Mouse (Mus musculus): ENCODE results near the gene 1600002K03Rik. TPM values are rescaled to one million over a fixed set of nuclear protein-coding genes. Genes with fewer than 3 reads are reported as not detected.

Gene 1600002K03Rik
- polyA plus RNA-seq, 1 experiment from 2014 or later = 14.4 TPM

DNA sequence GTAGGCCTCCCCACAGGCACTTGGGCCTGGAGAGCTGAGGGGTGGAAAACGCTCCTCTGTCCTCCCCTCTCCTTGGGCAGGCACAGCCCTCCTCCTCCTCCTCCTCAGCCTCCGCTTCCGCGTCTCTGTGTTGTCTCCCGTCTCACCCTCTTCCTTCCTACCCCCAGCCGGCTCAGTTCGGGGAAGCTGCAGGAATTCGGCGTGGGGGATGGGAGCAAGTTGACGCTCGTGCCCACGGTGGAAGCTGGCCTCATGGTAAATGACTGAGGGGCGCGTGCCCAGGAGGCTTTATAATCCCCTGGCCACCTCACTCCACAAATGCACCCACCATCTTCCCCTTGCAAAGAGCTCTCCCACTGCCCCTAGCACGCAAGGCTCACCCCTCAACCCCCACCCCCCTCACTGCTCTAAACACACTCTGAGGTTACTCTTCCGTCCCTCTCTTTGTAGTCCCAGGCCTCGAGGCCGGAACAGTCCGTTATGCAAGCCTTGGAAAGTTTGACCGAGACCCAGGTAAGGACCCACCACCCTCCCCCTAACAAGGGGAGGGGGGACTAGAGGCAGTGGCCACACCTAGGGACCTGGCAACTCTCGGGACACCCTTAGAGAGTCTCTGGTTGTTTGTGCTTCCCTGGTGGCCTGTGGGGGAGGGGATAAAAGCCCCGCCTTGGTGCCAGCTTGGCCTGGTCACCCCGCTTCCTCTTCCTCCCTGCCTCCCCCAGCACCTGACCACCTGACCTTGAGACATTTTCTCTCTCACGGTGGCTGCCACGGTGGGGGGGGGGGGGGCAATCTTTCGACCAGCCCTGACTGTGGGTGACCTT is 21.3 kb upstream of the 1600002K03Rik start:
- DNase-seq (ENCODE audit: low spot score) = peak; percentile 58
- Histone ChIP-seq H3K36me3 (peaks cover 76% of the 10 kb centered on the region), H3K27ac (peak overlapping the region; percentile 100), H3K27me3 (ENCODE audit: insufficient read depth, poor library complexity, severe bottlenecking) (no peaks in the 10 kb centered on the region), H3K4me3 (peak overlapping the region; percentile 99), H3K9me3 (no peaks in the 10 kb centered on the region), H3K4me1 (replicated peaks) (peaks cover 78% of the 10 kb centered on the region)
- under 1% methylated on average over 26 of the region's 26 CpGs for WGBS

DNA sequence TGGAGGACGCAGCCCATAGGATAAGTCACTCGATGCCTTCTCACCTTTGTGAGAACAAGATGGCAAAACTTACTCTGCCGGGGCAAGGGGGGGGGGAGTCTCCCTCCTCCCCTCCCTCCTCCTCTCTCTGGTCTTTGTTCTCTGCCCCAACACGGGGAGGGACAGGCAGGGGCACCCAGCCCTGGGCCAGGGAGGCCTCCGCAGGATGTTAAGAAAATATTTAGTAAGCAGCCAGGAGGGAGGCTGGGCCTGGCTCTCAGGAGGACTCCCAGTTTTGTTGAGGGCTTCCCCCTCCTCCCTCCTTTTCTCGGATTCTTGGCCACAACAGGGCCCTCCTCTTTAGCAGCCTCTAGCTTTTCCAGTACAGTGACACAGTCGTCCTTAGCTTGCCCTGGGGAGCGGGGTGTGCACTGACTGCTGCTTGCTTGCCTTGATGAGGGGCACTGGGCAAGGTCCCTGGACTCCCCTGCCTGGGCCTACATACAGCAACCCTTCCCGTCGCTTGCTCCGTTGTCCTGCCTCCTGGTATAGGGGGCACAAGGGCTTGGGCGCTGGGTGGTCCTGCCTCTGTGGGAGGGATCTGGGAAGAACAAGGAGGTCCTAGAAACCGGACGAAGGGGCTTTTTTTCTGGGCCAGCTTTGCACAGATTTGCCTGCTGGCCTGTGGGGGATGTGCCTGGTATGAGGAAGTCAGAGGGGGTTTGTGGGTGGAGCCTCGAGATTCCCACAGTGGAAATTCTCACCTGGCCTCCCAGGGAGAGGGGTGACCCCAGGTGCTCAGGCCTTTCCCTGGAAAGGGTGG is 20.5 kb upstream of the 1600002K03Rik start:
- Histone ChIP-seq H3K4me1 (replicated peaks) (peaks cover 78% of the 10 kb centered on the region), H3K4me3 (peak overlapping the region; percentile 99), H3K27ac (peak overlapping the region; percentile 100), H3K9me3 (no peaks in the 10 kb centered on the region), H3K27me3 (ENCODE audit: insufficient read depth, poor library complexity, severe bottlenecking) (no peaks in the 10 kb centered on the region), H3K36me3 (peaks cover 77% of the 10 kb centered on the region)
- WGBS = 9% methylated on average over 15 of the region's 15 CpGs
- DNase-seq (ENCODE audit: low spot score) = peak; percentile 53

DNA sequence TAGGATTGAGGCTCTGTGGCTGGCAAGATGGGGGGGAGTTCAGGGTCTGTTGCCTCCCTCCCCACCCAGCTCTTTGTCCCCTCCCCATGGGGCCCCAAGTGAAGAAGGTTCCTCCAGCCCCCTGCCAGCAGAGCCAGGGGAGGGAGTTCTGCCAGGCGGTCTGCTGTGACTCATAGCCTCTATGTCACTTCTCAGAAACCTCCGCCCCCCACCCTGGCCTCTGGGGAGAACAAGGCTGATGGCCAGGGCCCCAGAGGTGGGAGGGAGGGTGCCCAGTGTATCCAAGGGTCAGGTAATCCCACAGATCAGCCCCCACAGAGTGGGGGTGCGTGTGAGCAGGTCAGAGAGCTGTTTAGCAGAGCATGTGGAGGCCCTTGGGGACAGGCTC is 19.9 kb upstream of the 1600002K03Rik start:
- Histone ChIP-seq H3K36me3 (peaks cover 83% of the 10 kb centered on the region), H3K4me1 (replicated peaks) (peaks cover 77% of the 10 kb centered on the region), H3K27me3 (ENCODE audit: insufficient read depth, poor library complexity, severe bottlenecking) (no peaks in the 10 kb centered on the region), H3K9me3 (no peaks in the 10 kb centered on the region), H3K4me3 (peak overlapping the region; percentile 99), H3K27ac (peak overlapping the region; percentile 100)
- WGBS = 56% methylated on average over 3 of the region's 3 CpGs
- DNase-seq (ENCODE audit: low spot score) = no peak

DNA sequence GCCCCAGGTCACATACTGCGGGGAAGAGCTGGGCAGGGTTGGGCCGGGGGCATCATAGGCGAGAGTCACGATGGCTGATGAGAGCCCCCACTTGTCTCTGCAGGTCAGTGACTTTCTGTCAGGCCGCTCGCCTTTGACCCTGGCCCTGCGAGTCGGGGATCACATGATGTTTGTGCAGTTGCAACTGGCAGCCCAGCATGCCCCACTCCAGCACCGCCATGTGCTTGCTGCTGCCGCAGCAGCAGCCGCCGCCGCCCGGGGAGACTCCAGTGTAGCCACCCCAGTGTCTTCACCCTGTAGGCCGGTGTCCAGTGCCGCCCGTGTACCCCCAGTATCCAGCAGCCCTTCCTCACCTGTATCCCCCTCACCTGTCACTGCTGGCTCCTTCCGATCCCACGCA is 19.0 kb upstream of the 1600002K03Rik start:
- 85% methylated on average over 19 of the region's 19 CpGs for WGBS
- Histone ChIP-seq H3K4me3 (peak overlapping the region; percentile 99), H3K27me3 (ENCODE audit: insufficient read depth, poor library complexity, severe bottlenecking) (no peaks in the 10 kb centered on the region), H3K9me3 (no peaks in the 10 kb centered on the region), H3K36me3 (peaks cover 90% of the 10 kb centered on the region), H3K4me1 (replicated peaks) (peaks cover 81% of the 10 kb centered on the region), H3K27ac (peak overlapping the region; percentile 100)
- DNase-seq (ENCODE audit: low spot score) = no peak

DNA sequence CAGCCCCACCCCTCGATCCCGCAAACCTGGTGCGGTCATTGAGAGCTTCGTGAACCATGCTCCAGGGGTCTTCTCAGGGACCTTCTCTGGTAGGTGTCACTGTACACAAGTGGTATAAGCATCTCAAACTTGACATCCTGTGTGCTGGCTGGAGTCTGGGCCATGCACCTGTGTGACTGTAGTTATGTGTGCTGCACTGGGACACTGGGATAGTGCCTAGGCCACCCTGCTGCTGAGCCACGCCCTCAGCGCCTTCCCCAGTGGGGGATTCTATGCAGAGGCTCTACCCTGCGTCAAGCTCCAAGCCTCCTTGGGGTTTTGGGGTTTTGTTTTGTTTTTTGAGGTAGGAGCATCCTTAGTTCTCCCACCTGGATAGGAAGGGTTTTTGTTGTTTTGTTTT is 18.4 kb upstream of the 1600002K03Rik start:
- Histone ChIP-seq H3K36me3 (peaks cover 90% of the 10 kb centered on the region), H3K4me3 (peak overlapping the region; percentile 99), H3K27me3 (ENCODE audit: insufficient read depth, poor library complexity, severe bottlenecking) (no peaks in the 10 kb centered on the region), H3K9me3 (no peaks in the 10 kb centered on the region), H3K27ac (0 out of 2 replicates have a peak overlapping the region, but pooled peaks have one; percentile 100), H3K4me1 (replicated peaks) (peaks cover 88% of the 10 kb centered on the region)
- DNase-seq (ENCODE audit: low spot score) = no peak
- 84% methylated on average over 7 of the region's 7 CpGs for WGBS

DNA sequence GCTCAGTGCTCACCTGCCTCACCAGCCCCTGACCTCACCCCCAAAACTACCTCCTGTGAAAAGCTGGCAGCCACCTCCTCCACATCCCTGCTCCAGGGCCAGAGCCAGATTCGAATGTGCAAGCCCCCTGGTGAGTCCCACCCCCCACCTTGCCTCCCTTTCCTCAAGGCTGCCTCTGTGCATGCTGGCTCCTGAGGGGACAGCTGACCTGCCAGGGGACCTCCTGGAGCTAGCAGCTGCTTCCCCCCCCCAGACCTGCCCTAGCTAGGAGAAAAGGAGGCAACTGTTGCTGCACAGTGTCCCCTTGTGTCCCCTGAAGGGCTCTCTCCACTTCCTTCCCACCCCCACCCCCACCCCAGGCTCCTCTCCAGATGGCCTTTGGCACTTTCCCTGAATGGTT is 17.5 kb upstream of the 1600002K03Rik start:
- 48% methylated on average over 1 of the region's 1 CpGs for WGBS
- H3K4me1 ChIP-seq (replicated peaks) = peaks cover 96% of the 10 kb centered on the region
- peak overlapping the region; percentile 66; the same call in 1 of the 2 replicates for H3K27ac ChIP-seq
- H3K27me3 ChIP-seq (ENCODE audit: insufficient read depth, poor library complexity, severe bottlenecking) = no peaks in the 10 kb centered on the region
- H3K9me3 ChIP-seq = no peaks in the 10 kb centered on the region
- H3K36me3 ChIP-seq = peaks cover 83% of the 10 kb centered on the region
- H3K4me3 ChIP-seq = peak overlapping the region; percentile 99
- DNase-seq (ENCODE audit: low spot score) = no peak

DNA sequence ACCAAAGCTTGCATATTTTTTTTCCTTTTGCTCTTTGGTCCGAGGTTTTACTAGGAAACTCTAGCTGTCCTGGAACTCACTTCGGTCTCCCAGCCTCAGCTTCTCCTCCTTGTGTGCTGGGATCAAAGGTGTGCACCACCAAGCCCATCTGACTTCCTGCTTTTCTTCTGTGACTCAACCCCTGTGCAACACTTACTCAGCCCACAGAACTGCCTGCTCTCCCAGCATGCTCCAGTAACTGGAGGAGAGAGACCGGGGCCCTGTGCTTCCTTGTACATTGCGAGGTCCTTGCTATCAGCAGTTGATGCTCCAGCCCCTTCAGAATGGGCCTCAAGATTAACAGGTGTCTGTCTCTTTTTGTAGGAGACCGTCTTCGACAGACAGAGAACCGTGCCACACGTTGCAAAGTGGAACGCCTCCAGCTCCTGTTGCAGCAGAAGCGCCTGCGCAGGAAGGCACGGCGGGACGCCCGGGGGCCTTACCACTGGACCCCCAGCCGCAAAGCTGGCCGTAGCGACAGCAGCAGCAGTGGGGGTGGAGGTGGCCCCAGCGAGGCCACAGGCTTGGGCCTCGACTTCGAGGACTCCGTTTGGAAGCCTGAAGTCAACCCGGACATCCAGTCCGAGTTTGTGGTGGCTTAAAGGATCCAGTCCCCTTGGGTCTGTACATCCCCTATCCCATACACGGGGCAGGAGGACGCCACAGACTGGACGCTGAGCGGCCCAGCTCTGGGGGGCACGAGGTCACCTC is 16.6 kb upstream of the 1600002K03Rik start:
- peaks cover 99% of the 10 kb centered on the region for H3K4me1 ChIP-seq (replicated peaks)
- H3K27me3 ChIP-seq (ENCODE audit: insufficient read depth, poor library complexity, severe bottlenecking) = no peaks in the 10 kb centered on the region
- no peak for DNase-seq (ENCODE audit: low spot score)
- no peaks in the 10 kb centered on the region for H3K9me3 ChIP-seq
- peak overlapping the region; percentile 93; the same call in 1 of the 2 replicates for H3K27ac ChIP-seq
- peak overlapping the region; percentile 30 for H3K4me3 ChIP-seq
- peaks cover 74% of the 10 kb centered on the region for H3K36me3 ChIP-seq
- 89% methylated on average over 29 of the region's 29 CpGs for WGBS

GRCm38 (mm10) chr10:80156752-80157053 is 16.0 kb upstream of the 1600002K03Rik start:
- H3K27ac ChIP-seq = peak overlapping the region; percentile 93
- WGBS = 65% methylated on average over 7 of the region's 7 CpGs

DNA sequence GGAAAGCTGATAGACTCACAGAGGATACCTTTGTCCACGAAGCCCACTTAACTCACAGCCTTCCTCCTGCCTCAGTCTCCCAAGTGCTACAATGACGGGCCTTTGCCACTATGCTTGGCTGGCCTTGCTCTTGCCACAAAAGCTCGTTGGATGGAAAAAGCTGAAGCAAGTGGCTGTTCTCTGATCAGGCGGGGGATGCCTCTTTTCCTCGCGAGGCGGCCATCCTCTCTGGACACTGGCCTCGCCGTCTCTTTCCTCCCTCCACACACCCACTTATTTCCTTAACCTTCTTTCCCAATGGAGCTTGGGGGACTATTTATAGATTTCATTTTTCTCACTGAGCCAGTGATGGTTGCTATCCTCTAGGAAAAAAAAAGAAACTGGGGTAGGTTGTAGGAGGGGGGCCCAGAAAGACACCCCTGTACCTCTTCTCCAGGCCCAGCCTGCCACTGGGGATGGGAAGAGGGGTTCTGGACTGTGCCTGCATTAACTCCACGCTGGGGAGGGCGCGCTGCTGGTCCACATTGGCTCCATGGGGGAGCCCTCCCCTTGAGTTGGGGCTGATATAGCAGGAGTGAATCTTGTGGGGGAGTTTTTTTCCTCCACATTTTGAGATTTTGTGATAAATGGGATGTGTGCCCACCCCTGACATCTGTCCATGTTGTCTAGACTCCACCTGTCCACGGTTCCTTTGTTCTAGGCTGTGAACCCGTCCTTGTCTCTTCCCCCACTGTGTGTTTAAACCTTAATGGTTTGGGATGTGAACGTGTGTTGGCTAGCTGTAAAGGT is 15.4 kb upstream of the 1600002K03Rik start:
- Histone ChIP-seq H3K9me3 (no peaks in the 10 kb centered on the region), H3K27ac (peak overlapping the region; percentile 93), H3K4me3 (peak overlapping the region; percentile 30), H3K36me3 (peaks cover 62% of the 10 kb centered on the region), H3K27me3 (ENCODE audit: insufficient read depth, poor library complexity, severe bottlenecking) (no peaks in the 10 kb centered on the region), H3K4me1 (replicated peaks) (peaks cover 99% of the 10 kb centered on the region)
- 69% methylated on average over 15 of the region's 15 CpGs for WGBS
- no peak for DNase-seq (ENCODE audit: low spot score)

More at GRCm38 (mm10) chr10:80156752-80157053, 16.0 kb upstream of the 1600002K03Rik start:
- Histone ChIP-seq H3K27me3 (ENCODE audit: insufficient read depth, poor library complexity, severe bottlenecking) (no peaks in the 10 kb centered on the region), H3K36me3 (peaks cover 69% of the 10 kb centered on the region), H3K4me1 (replicated peaks) (peaks cover 99% of the 10 kb centered on the region), H3K4me3 (peak overlapping the region; percentile 30), H3K9me3 (no peaks in the 10 kb centered on the region)
- DNase-seq (ENCODE audit: low spot score) = no peak

DNA sequence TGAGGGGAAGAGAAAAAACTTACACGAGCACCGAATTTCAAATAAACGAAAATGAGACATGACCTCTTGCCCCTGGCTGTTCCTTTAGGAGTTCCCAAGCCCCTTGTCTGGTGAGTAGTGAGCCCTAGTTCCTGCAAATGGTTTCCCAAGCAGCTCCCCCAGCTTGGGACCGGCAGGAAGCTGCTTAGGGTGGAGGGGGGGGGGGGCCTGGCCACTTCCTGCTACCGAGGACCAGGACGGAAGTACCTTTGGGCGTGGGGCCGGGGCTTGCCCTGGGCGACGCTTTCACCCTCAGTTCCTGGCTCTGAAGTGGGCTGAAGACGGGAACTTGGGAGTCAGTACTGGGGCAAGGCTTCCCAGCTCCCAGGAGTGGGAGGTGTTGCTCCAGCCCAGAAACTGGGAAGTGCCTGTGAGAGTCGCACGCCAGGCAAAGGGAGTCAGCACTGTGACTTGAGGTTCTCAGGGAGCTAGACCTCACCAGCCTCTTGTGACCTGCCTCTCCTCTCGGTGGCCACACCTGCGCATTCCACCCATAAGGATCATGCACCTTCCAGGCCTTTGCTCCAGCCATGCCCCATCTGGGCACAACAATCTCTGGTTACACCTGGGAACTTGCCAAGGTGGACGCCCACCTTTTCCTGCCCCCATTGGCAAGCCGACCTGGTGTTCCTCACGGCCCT is 14.3 kb upstream of the 1600002K03Rik start:
- Histone ChIP-seq H3K4me3 (peak overlapping the region; percentile 49), H3K4me1 (replicated peaks) (peaks cover 98% of the 10 kb centered on the region), H3K36me3 (peaks cover 51% of the 10 kb centered on the region), H3K9me3 (no peaks in the 10 kb centered on the region), H3K27ac (peak overlapping the region; percentile 93), H3K27me3 (ENCODE audit: insufficient read depth, poor library complexity, severe bottlenecking) (no peaks in the 10 kb centered on the region)
- peak; percentile 74 for DNase-seq (ENCODE audit: low spot score)
- 15% methylated on average over 18 of the region's 18 CpGs for WGBS

DNA sequence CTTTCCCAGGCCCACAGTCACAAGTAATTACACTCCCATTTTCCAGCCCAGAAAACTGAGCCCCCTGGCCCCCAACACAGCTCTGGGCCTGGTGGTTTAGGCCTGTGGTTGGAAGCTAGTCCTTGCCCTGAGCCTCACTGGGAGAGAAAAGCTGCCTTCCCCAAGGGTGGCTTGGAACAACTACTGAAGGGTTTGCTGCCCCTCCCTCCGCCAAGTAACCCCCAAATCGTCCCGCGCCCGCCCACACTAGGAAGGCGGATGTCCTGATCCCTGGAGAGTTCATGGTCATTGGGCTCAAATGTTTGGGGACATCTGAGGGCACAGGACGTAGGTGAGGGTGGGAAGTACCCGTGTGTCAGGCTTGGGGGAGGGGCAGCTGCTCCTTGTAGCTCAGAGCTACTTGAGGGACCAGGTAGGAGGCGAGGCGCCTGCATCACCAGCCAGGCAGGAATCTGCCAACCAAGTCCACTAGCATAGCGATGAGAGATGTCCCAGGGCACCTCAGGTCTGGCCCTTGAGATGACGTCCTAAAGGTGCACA is 13.7 kb upstream of the 1600002K03Rik start:
- H3K9me3 ChIP-seq = no peaks in the 10 kb centered on the region
- H3K4me1 ChIP-seq (replicated peaks) = peaks cover 97% of the 10 kb centered on the region
- H3K27me3 ChIP-seq (ENCODE audit: insufficient read depth, poor library complexity, severe bottlenecking) = peaks cover 6% of the 10 kb centered on the region
- DNase-seq (ENCODE audit: low spot score) = no peak
- peaks cover 45% of the 10 kb centered on the region for H3K36me3 ChIP-seq
- peak overlapping the region; percentile 93 for H3K27ac ChIP-seq
- 9% methylated on average over 12 of the region's 12 CpGs for WGBS
- H3K4me3 ChIP-seq = peak overlapping the region; percentile 49

Measured in hindbrain, embryonic 10.5 days (tissue).